Mouse (Mus musculus) lung, embryonic 15.5 days (tissue): ENCODE measurements around the gene Ptpn9. TPM values are rescaled to one million over a fixed set of nuclear protein-coding genes. Genes with fewer than 3 reads are reported as not detected.

Source experiments
- ATAC-seq: fragments of 200-750 bp; cut with Nextera tagmentation; 2 replicates; pipeline ENCODE4 v1.8.0; 2017; ENCODE audit warnings: moderate number of reproducible peaks, borderline replicate concordance; ENCODE audit not compliant: low FRiP score, low TSS enrichment; ENCODE audit errors: extremely low read depth
- H3K27ac ChIP-seq: fragments of 300-500 bp; sonication (generic); 2 replicates; pipeline ENCODE4 v1.5.1; 2015; ENCODE audit warnings: moderate library complexity, mild to moderate bottlenecking, inconsistent platforms
- H3K27me3 ChIP-seq: fragments of 300-500 bp; sonication (generic); 2 replicates; pipeline ENCODE4 v1.6.1; 2015; ENCODE audit warnings: inconsistent platforms
- H3K36me3 ChIP-seq: fragments of 300-500 bp; sonication (generic); 2 replicates; pipeline ENCODE4 v1.6.1; 2015; ENCODE audit warnings: inconsistent platforms
- H3K4me1 ChIP-seq: fragments of 300-500 bp; sonication (generic); 2 replicates; pipeline ENCODE4 v1.6.1; 2015; ENCODE audit warnings: inconsistent platforms
- H3K4me2 ChIP-seq: fragments of 300-500 bp; sonication (generic); 2 replicates; pipeline ENCODE4 v1.6.1; 2015; ENCODE audit warnings: inconsistent platforms, mild to moderate bottlenecking, moderate library complexity
- H3K4me3 ChIP-seq: fragments of 300-500 bp; sonication (generic); 2 replicates; pipeline ENCODE4 v1.5.1; 2015; ENCODE audit warnings: mild to moderate bottlenecking, inconsistent platforms
- H3K9ac ChIP-seq: fragments of 300-500 bp; sonication (generic); 2 replicates; pipeline ENCODE4 v1.6.1; 2015; ENCODE audit warnings: inconsistent platforms
- H3K9me3 ChIP-seq: fragments of 300-500 bp; sonication (generic); 2 replicates; pipeline ENCODE4 v1.6.1; 2016; ENCODE audit warnings: inconsistent platforms
- WGBS: fragments of 180-500 bp; shearing (Covaris S2); methylation state at CpG from one replicate; pipeline ENCODE4 v1.1.7; 2015; 5-methylcytosine and 5-hydroxymethylcytosine counted together
- polyA plus RNA-seq: library from polyadenylated mRNA; unstranded; fragments of >200 nt; fragmentation: Nextera tagmentation; extraction: Ambion mirVana; gene quantifications from 2 replicates; pipeline ENCODE4 v1.2.1, GENCODE M21; 2015

The Ptpn9 gene
- polyA plus RNA-seq, 1 experiment from 2014 or later = 26.4 TPM

GRCm38 (mm10) chr9:57074171-57074821 is 79.6 kb downstream of the Ptpn9 start:
- no peaks in the 10 kb centered on the region for H3K9me3 ChIP-seq
- WGBS = 3% methylated on average over 21 of the region's 21 CpGs
- H3K9ac ChIP-seq = peak overlapping the region; percentile 60

GRCm38 (mm10) chr9:57074822-57075603 is 80.3 kb downstream of the Ptpn9 start:
- Histone ChIP-seq H3K27ac (peak overlapping the region; percentile 100), H3K4me3 (peak overlapping the region; percentile 83), H3K4me1 (peaks cover 29% of the 10 kb centered on the region), H3K4me2 (peak overlapping the region; percentile 84), H3K36me3 (no peaks in the 10 kb centered on the region), H3K9me3 (no peaks in the 10 kb centered on the region), H3K27me3 (no peaks in the 10 kb centered on the region), H3K9ac (peak overlapping the region; percentile 60)
- no peak for ATAC-seq
- WGBS = 3% methylated on average over 17 of the region's 17 CpGs

More at GRCm38 (mm10) chr9:57074171-57074821, 79.6 kb downstream of the Ptpn9 start:
- ATAC-seq = no peak
- Histone ChIP-seq H3K4me1 (peaks cover 29% of the 10 kb centered on the region), H3K4me2 (peak overlapping the region; percentile 84), H3K27me3 (no peaks in the 10 kb centered on the region), H3K4me3 (peak overlapping the region; percentile 83), H3K27ac (peak overlapping the region; percentile 100), H3K36me3 (no peaks in the 10 kb centered on the region)

GRCm38 (mm10) chr9:57075681-57076381 is 81.1 kb downstream of the Ptpn9 start:
- peaks cover 22% of the 10 kb centered on the region for H3K4me1 ChIP-seq
- H3K27ac ChIP-seq = peak overlapping the region; percentile 100
- WGBS = under 1% methylated on average over 43 of the region's 43 CpGs
- no peaks in the 10 kb centered on the region for H3K36me3 ChIP-seq
- H3K9me3 ChIP-seq = no peaks in the 10 kb centered on the region
- H3K4me2 ChIP-seq = peak overlapping the region; percentile 84
- H3K9ac ChIP-seq = peak overlapping the region; percentile 60
- H3K4me3 ChIP-seq = peak overlapping the region; percentile 83
- peak; percentile 85 for ATAC-seq
- no peaks in the 10 kb centered on the region for H3K27me3 ChIP-seq

- Histone ChIP-seq H3K4me1 (peaks cover 20% of the 10 kb centered on the region), H3K27ac (peak overlapping the region; percentile 98), H3K27me3 (no peaks in the 10 kb centered on the region), H3K9ac (peak overlapping the region; percentile 77), H3K4me2 (peak overlapping the region; percentile 84), H3K36me3 (no peaks in the 10 kb centered on the region), H3K4me3 (peak overlapping the region; percentile 83), H3K9me3 (no peaks in the 10 kb centered on the region)
- peak; percentile 28 for ATAC-seq
- WGBS = under 1% methylated on average over 61 of the region's 72 CpGs
Observed at GRCm38 (mm10) chr9:57076701-57077660, 82.3 kb downstream of the Ptpn9 start.

GRCm38 (mm10) chr9:57082236-57082635 is 87.5 kb downstream of the Ptpn9 start:
- ATAC-seq = no peak
- Histone ChIP-seq H3K27me3 (no peaks in the 10 kb centered on the region), H3K36me3 (peaks cover 8% of the 10 kb centered on the region), H3K4me2 (no peak overlapping the region), H3K9me3 (no peaks in the 10 kb centered on the region), H3K4me3 (no peak overlapping the region), H3K27ac (no peak overlapping the region), H3K9ac (no peak overlapping the region), H3K4me1 (peaks cover 10% of the 10 kb centered on the region)
- 72% methylated on average over 3 of the region's 3 CpGs for WGBS

Other genes with a start within 250 kb of the Ptpn9 start
- gene Lingo1, start 198.5 kb upstream of the Ptpn9 start, polyA plus RNA-seq = 4.1 and 4.3 TPM in 2 replicates
- gene Odf3l1, start 130.2 kb upstream of the Ptpn9 start, polyA plus RNA-seq = 0.60 and 0.72 TPM in 2 replicates
- 17.8 and 21.1 TPM in 2 replicates for gene Cspg4, start 129.9 kb upstream of the Ptpn9 start, polyA plus RNA-seq
- gene Snx33, start 66.6 kb upstream of the Ptpn9 start, polyA plus RNA-seq = 10.8 and 11.4 TPM in 2 replicates
- 78.0 and 82.1 TPM in 2 replicates for gene Imp3, start 57.4 kb upstream of the Ptpn9 start, polyA plus RNA-seq
- gene Snupn, start 44.0 kb upstream of the Ptpn9 start, polyA plus RNA-seq = 23.2 and 24.6 TPM in 2 replicates
- gene Sin3a, start 77.1 kb downstream of the Ptpn9 start, polyA plus RNA-seq = 33.5 and 33.9 TPM in 2 replicates
- 59.6 and 63.0 TPM in 2 replicates for gene Man2c1, start 135.8 kb downstream of the Ptpn9 start, polyA plus RNA-seq
- 7.8 and 10.0 TPM in 2 replicates for gene Neil1, start 153.4 kb downstream of the Ptpn9 start, polyA plus RNA-seq
- gene Commd4, start 163.4 kb downstream of the Ptpn9 start, polyA plus RNA-seq = 87.1 and 98.9 TPM in 2 replicates
- not detected in 2 replicates for gene Trcg1, start 241.6 kb downstream of the Ptpn9 start, polyA plus RNA-seq